Mouse (Mus musculus) E14TG2a.4 (cell line): ENCODE results near the gene Cntnap5a.

Source experiments
- CTCF ChIP-seq: conservative IDR thresholded peaks from 2 replicates; pipeline ENCODE4 v1.5.1; 2014; ENCODE audit warnings: low read length
- NANOG ChIP-seq: IDR thresholded peaks from 2 replicates; pipeline ENCODE4 v1.6.1; 2014; ENCODE audit warnings: borderline replicate concordance, low read length, mixed read lengths

DNA sequence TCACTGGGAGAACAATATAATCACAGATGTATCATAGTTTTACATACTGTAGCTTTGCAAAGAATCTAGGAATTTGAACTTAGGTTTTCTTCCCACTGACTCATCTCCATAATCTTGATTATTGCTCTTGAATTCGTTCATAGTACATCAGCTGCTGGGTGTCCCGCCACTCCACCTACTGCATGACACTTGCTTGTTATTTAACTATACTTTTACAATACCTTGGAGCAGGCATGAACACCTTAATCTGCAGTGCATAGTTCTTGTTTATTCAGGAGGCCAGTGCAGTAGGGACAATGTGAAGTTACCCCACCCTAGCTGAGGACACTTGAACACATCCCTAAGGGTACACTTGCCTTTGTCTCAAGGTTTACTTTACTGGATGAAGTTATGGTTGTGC is 352.3 kb downstream of the Cntnap5a start:
- TF ChIP-seq CTCF (no peak), NANOG (no peak)
